In genomic region chr11:117035661-117036336, GRCm38 (mm10) we compare ENCODE assay signal across 18 mouse cellular contexts.
A peak's percentile ranks its signal among the peaks of the same experiment; 100 is the strongest.
DNase-seq lines count a peak whose midpoint lies in the region; ATAC-seq and TF ChIP-seq lines count a peak whose summit lies in the region.
"Had no signal": no experiment of that assay in that cellular context is flagged by ENCODE, and none has a peak within 500 bp of the region (broad histone marks: within the 10 kb centered on the region; RNA-seq: fewer than 3 reads in every experiment).

No protein-coding gene starts in this region.

- peaks cover 10% of the 10 kb centered on the region for H3K4me1 ChIP-seq in intestine, embryonic 14.5 days (replicated peaks; ENCODE audit: control insufficient read depth, insufficient read depth, low read length)
- H3K4me1 ChIP-seq in intestine, embryonic 16.5 days (ENCODE audit: control insufficient read depth, insufficient read depth, low read length), result 0 out of 2 replicates have a peak, but pooled peaks cover 3% of the 10 kb centered on the region
- peaks cover 13% of the 10 kb centered on the region for H3K4me1 ChIP-seq in midbrain, embryonic 16.5 days (ENCODE audit: control insufficient read depth, insufficient read depth, low read length)
- peaks cover 32% of the 10 kb centered on the region for H3K4me1 ChIP-seq in midbrain, embryonic 10.5 days
- H3K4me1 ChIP-seq in hindbrain, postnatal 0 days (ENCODE audit: insufficient read depth, low read length), result peaks cover 4% of the 10 kb centered on the region; the same call in 1 of the 2 replicates
- peaks cover 18% of the 10 kb centered on the region for H3K4me1 ChIP-seq in neural tube, embryonic 14.5 days (ENCODE audit: control insufficient read depth, insufficient read depth, low read length)

- H3K9me3 ChIP-seq in intestine, embryonic 14.5 days (ENCODE audit: control insufficient read depth, low read length), result no peaks in the 10 kb centered on the region
- H3K9me3 ChIP-seq in intestine, embryonic 16.5 days (ENCODE audit: control insufficient read depth, low read length), result no peaks in the 10 kb centered on the region
- no peaks in the 10 kb centered on the region for H3K9me3 ChIP-seq in midbrain, embryonic 16.5 days (replicated peaks; ENCODE audit: control insufficient read depth, low read length, poor library complexity, severe bottlenecking)
- 0 out of 2 replicates have a peak, but pooled peaks cover 4% of the 10 kb centered on the region for H3K9me3 ChIP-seq in midbrain, embryonic 10.5 days (replicated peaks)
- H3K9me3 ChIP-seq in hindbrain, postnatal 0 days (ENCODE audit: low read length), result no peaks in the 10 kb centered on the region
- H3K9me3 ChIP-seq in neural tube, embryonic 14.5 days (ENCODE audit: control insufficient read depth, low read length), result no peaks in the 10 kb centered on the region
- H3K9me3 ChIP-seq: liver, embryonic 15.5 days had no signal

- H3K4me2 ChIP-seq in intestine, embryonic 14.5 days (ENCODE audit: low read length), result no peak overlapping the region
- no peak overlapping the region for H3K4me2 ChIP-seq in intestine, embryonic 16.5 days (ENCODE audit: low read depth, low read length)
- H3K4me2 ChIP-seq in midbrain, embryonic 16.5 days (ENCODE audit: low read length), result no peak overlapping the region
- no peak overlapping the region for H3K4me2 ChIP-seq in hindbrain, postnatal 0 days (ENCODE audit: low read depth, low read length)
- no peak overlapping the region for H3K4me2 ChIP-seq in neural tube, embryonic 14.5 days (ENCODE audit: low read depth, low read length)
- H3K4me2 ChIP-seq: liver, embryonic 15.5 days had no signal

- H3K4me3 ChIP-seq in intestine, embryonic 14.5 days (ENCODE audit: low read depth, low read length), result no peak overlapping the region
- H3K4me3 ChIP-seq in intestine, embryonic 16.5 days (ENCODE audit: low read length), result no peak overlapping the region
- no peak overlapping the region for H3K4me3 ChIP-seq in midbrain, embryonic 16.5 days (ENCODE audit: low read depth, low read length)
- no peak overlapping the region for H3K4me3 ChIP-seq in midbrain, embryonic 10.5 days
- H3K4me3 ChIP-seq in hindbrain, postnatal 0 days (ENCODE audit: low read length), result no peak overlapping the region
- H3K4me3 ChIP-seq in neural tube, embryonic 14.5 days (ENCODE audit: low read depth, low read length), result no peak overlapping the region
- H3K4me3 ChIP-seq: liver, embryonic 15.5 days; myocyte had no signal

- no peak for ATAC-seq in intestine, embryonic 14.5 days (replicated peaks; ENCODE audit: low FRiP score, low TSS enrichment, low read depth)
- no peak for ATAC-seq in intestine, embryonic 16.5 days
- ATAC-seq in midbrain, embryonic 16.5 days, result no peak
- ATAC-seq in hindbrain, postnatal 0 days, result no peak
- ATAC-seq in neural tube, embryonic 14.5 days (ENCODE audit: low read depth), result peak; percentile 84
- ATAC-seq: forebrain, postnatal 0 days; inflammation-experienced regulatory T-cells, adult 6 months; lung, postnatal 0 days had no signal

- WGBS in intestine, embryonic 14.5 days, result 37% methylated on average over 11 of the region's 11 CpGs
- WGBS in intestine, embryonic 16.5 days, result 45% methylated on average over 11 of the region's 11 CpGs
- WGBS in midbrain, embryonic 16.5 days, result 40% methylated on average over 11 of the region's 11 CpGs
- WGBS in midbrain, embryonic 10.5 days, result 71% methylated on average over 11 of the region's 11 CpGs
- WGBS in hindbrain, postnatal 0 days, result 35% methylated on average over 11 of the region's 11 CpGs
- 9% methylated on average over 11 of the region's 11 CpGs for WGBS in neural tube, embryonic 14.5 days

- DNase-seq in intestine, embryonic 14.5 days (ENCODE audit: low spot score), result no peak
- DNase-seq in midbrain, embryonic 10.5 days (ENCODE audit: low spot score), result no peak
- no peak for DNase-seq in hindbrain, postnatal 0 days (ENCODE audit: low spot score)
- no peak for DNase-seq in gastrocnemius, postnatal 25 days
- DNase-seq in liver, result no peak
- DNase-seq: adrenal gland, postnatal 14 days; cerebellum, adult 8-10 months; forebrain, postnatal 0 days; gastrocnemius, postnatal 14 days; heart, postnatal 14 days; thymus, postnatal 14 days had no signal

- no peaks in the 10 kb centered on the region for H3K36me3 ChIP-seq in intestine, embryonic 14.5 days (ENCODE audit: control insufficient read depth, insufficient read depth, low read length)
- no peaks in the 10 kb centered on the region for H3K36me3 ChIP-seq in intestine, embryonic 16.5 days (ENCODE audit: control insufficient read depth, insufficient read depth, low read length)
- no peaks in the 10 kb centered on the region for H3K36me3 ChIP-seq in midbrain, embryonic 16.5 days (ENCODE audit: control insufficient read depth, insufficient read depth, low read length)
- H3K36me3 ChIP-seq in midbrain, embryonic 10.5 days, result no peaks in the 10 kb centered on the region
- no peaks in the 10 kb centered on the region for H3K36me3 ChIP-seq in hindbrain, postnatal 0 days (ENCODE audit: insufficient read depth, low read length)
- H3K36me3 ChIP-seq in neural tube, embryonic 14.5 days (ENCODE audit: control insufficient read depth, insufficient read depth, low read length), result no peaks in the 10 kb centered on the region
- H3K36me3 ChIP-seq: liver, embryonic 15.5 days had no signal

- H3K9ac ChIP-seq in intestine, embryonic 14.5 days (ENCODE audit: low read length), result 0 out of 2 replicates have a peak overlapping the region, but pooled peaks have one; percentile 0
- no peak overlapping the region; the same call in 1 of the 2 replicates for H3K9ac ChIP-seq in intestine, embryonic 16.5 days (ENCODE audit: low read depth, low read length)
- no peak overlapping the region for H3K9ac ChIP-seq in midbrain, embryonic 16.5 days (ENCODE audit: low read depth, low read length)
- no peak overlapping the region for H3K9ac ChIP-seq in hindbrain, postnatal 0 days (replicated peaks; ENCODE audit: low read length)
- H3K9ac ChIP-seq in neural tube, embryonic 14.5 days (replicated peaks; ENCODE audit: low read depth, low read length), result no peak overlapping the region
- H3K9ac ChIP-seq: forebrain, postnatal 0 days; liver, embryonic 15.5 days had no signal

- no peaks in the 10 kb centered on the region for H3K27me3 ChIP-seq in intestine, embryonic 14.5 days (replicated peaks; ENCODE audit: control insufficient read depth, insufficient read depth, low read length)
- no peaks in the 10 kb centered on the region for H3K27me3 ChIP-seq in intestine, embryonic 16.5 days (replicated peaks; ENCODE audit: control insufficient read depth, insufficient read depth, low read length)
- no peaks in the 10 kb centered on the region for H3K27me3 ChIP-seq in midbrain, embryonic 16.5 days (ENCODE audit: control insufficient read depth, insufficient read depth, low read depth, low read length)
- peaks cover 7% of the 10 kb centered on the region for H3K27me3 ChIP-seq in midbrain, embryonic 10.5 days (ENCODE audit: low read depth, poor library complexity, severe bottlenecking)
- H3K27me3 ChIP-seq in hindbrain, postnatal 0 days (ENCODE audit: insufficient read depth, low read length), result no peaks in the 10 kb centered on the region
- H3K27me3 ChIP-seq in neural tube, embryonic 14.5 days (ENCODE audit: control insufficient read depth, insufficient read depth, low read length), result no peaks in the 10 kb centered on the region

- no peak overlapping the region for H3K27ac ChIP-seq in intestine, embryonic 14.5 days (ENCODE audit: low read depth)
- H3K27ac ChIP-seq in intestine, embryonic 16.5 days (ENCODE audit: low read length), result no peak overlapping the region
- H3K27ac ChIP-seq in midbrain, embryonic 16.5 days (ENCODE audit: low read length), result 0 out of 2 replicates have a peak overlapping the region, but pooled peaks have one; percentile 38
- no peak overlapping the region for H3K27ac ChIP-seq in midbrain, embryonic 10.5 days (replicated peaks)
- H3K27ac ChIP-seq in hindbrain, postnatal 0 days, result no peak overlapping the region
- peak overlapping the region; percentile 60 for H3K27ac ChIP-seq in neural tube, embryonic 14.5 days (ENCODE audit: low read depth, low read length)
- H3K27ac ChIP-seq: liver, embryonic 15.5 days had no signal

- 0 out of 2 replicates have a peak, but pooled peaks have one; percentile 10 for TF ChIP-seq CTCF in hindbrain, postnatal 0 days (IDR thresholded peaks at IDR 0.05; ENCODE audit: low read depth)

Comparison
In these comparisons a context has a peak if more than half of its experiments do, and no peak if none do; other contexts are left out.
1. H3K27ac ChIP-seq: peak in midbrain, embryonic 16.5 days (single experiment) and neural tube, embryonic 14.5 days (single experiment); none in intestine, embryonic 14.5 days (single experiment), intestine, embryonic 16.5 days (single experiment), midbrain, embryonic 10.5 days (single experiment) and hindbrain, postnatal 0 days (single experiment).